Mouse (Mus musculus) C2C12 (cell line): ENCODE data around the gene Cfap61. TPM values are rescaled to one million over a fixed set of nuclear protein-coding genes. Genes with fewer than 3 reads are reported as not detected.

Experiments
- H3K27me3 ChIP-seq: one replicate; pipeline ENCODE4 v1.6.1; 2011; ENCODE audit not compliant: control insufficient read depth, insufficient read depth, insufficient read length
- H3K36me3 ChIP-seq: one replicate; pipeline ENCODE4 v1.6.1; 2011; ENCODE audit not compliant: control insufficient read depth, insufficient read depth
- H3K4me3 ChIP-seq: one replicate; pipeline ENCODE4 v1.5.1; 2011; ENCODE audit warnings: mild to moderate bottlenecking, control low read depth; ENCODE audit not compliant: poor library complexity, insufficient read depth, severe bottlenecking
- H3K79me2 ChIP-seq: one replicate; pipeline ENCODE4 v1.6.1; 2011; ENCODE audit not compliant: control insufficient read depth, insufficient read depth
- H3K79me3 ChIP-seq: one replicate; pipeline ENCODE4 v1.6.1; 2011; ENCODE audit warnings: low read depth, control low read depth
- H3ac ChIP-seq: one replicate; pipeline ENCODE3; 2011; ENCODE audit warnings: low read depth; ENCODE audit not compliant: control insufficient read depth, insufficient read length
- CEBPB ChIP-seq: IDR thresholded peaks from one replicate; pipeline ENCODE4 v1.6.1; 2011; ENCODE audit warnings: low read depth, mild to moderate bottlenecking, control low read depth, moderate library complexity
- CTCF ChIP-seq: IDR thresholded peaks from one replicate; pipeline ENCODE4 v1.5.1; 2011; ENCODE audit not compliant: control insufficient read depth, insufficient read depth, insufficient read length
- FOSL1 ChIP-seq: IDR thresholded peaks from one replicate; pipeline ENCODE4 v1.8.0; 2011; ENCODE audit warnings: mild to moderate bottlenecking, low read length; ENCODE audit not compliant: poor library complexity, insufficient read depth, severe bottlenecking
- MAX ChIP-seq: IDR thresholded peaks from one replicate; pipeline ENCODE4 v1.6.1; 2011; ENCODE audit warnings: mild to moderate bottlenecking, control low read depth
- MYOD1 ChIP-seq: IDR thresholded peaks from one replicate; pipeline ENCODE4 v1.6.1; 2011; ENCODE audit warnings: low read depth; ENCODE audit not compliant: control insufficient read depth, insufficient read length
- MYOG ChIP-seq: IDR thresholded peaks from one replicate; pipeline ENCODE4 v1.6.1; 2011; ENCODE audit not compliant: control insufficient read depth, insufficient read length; ENCODE audit errors: extremely low read depth
- USF1 ChIP-seq: IDR thresholded peaks from one replicate; pipeline ENCODE4 v1.6.1; 2011; ENCODE audit warnings: low read depth, mild to moderate bottlenecking, control low read depth, moderate library complexity
- polyA plus RNA-seq: library from polyadenylated mRNA; unstranded; fragments of >200 nt; fragmentation: generic; extraction: Trizol; gene quantifications from one replicate; pipeline ENCODE4 v1.2.1, GENCODE M21; 2012; ENCODE audit warnings: missing spikeins

The Cfap61 gene
- polyA plus RNA-seq, 1 experiment = 0.06 TPM

DNA sequence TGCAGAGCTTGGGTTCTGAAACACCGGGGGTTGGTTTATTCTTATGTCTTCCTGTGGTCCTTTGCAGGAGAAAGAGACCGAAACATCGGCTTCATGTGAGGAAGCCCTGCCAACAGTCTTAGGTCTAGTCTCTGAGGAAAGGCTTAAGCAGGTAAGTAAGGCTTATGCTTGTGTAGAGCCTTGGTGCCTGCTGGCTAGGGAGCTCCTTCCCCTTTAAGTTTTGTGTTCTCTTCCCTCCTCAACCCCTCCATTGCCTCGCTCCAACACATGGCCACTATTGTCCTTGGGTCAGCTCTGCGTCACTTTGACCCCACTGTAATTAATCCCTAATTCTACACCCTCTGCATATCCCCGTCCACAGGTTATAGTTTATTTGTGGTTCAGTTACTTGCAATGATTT is 74.2 kb downstream of the Cfap61 start:
- Histone ChIP-seq H3K27me3 (no peaks in the 10 kb centered on the region), H3K36me3 (no peaks in the 10 kb centered on the region)
- no peak for TF ChIP-seq CTCF
- TF ChIP-seq MAX = no peak
- TF ChIP-seq FOSL1 = no peak
- TF ChIP-seq MYOG = no peak
- no peak for TF ChIP-seq USF1
- no peak for TF ChIP-seq MYOD1
- no peak for TF ChIP-seq CEBPB

DNA sequence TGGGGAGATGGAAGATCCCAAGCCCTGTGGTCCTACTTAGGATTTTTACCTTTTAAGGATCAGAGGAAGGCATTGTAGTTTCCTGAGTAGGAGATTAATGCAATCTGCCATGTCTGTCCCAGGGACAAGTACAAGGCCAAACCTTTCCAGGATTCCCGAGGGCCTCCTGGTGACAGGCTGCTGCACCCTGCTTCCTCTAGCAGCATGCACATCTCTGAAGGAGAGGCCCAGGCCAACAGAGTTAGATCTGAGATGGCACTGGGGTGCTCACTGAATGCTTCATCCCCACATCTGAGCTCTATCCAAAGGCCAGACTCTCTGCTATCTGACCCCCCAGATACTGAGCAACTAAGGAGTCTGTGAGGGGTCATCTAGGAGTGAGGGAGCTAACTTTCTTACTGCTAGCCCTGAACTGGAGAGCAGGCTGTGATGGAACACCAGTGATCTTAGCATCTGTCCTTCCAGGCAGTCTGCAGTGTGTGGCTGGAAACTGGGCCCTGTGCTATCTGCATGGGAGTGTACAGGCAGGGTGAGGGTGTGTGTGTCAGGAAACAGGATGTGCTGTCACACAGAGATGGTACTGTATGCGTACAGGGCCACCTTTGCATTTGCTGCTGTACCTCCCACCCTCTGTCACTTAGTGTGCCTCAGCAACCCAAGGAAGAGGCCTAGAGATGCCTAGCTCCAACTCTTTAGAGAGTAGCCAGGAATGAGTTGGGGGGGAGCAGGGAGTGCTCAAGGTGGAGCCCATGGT is 75.2 kb downstream of the Cfap61 start:
- Histone ChIP-seq H3K36me3 (no peaks in the 10 kb centered on the region), H3K27me3 (no peaks in the 10 kb centered on the region), H3K79me3 (no peaks in the 10 kb centered on the region), H3K79me2 (no peaks in the 10 kb centered on the region), H3ac (no peak overlapping the region), H3K4me3 (no peak overlapping the region)
- no peak for TF ChIP-seq CEBPB
- TF ChIP-seq CTCF = no peak
- no peak for TF ChIP-seq USF1
- TF ChIP-seq MYOG = no peak
- TF ChIP-seq FOSL1 = no peak

More for the DNA sequence above, 74.2 kb downstream of the Cfap61 start:
- no peaks in the 10 kb centered on the region for H3K79me2 ChIP-seq
- no peak overlapping the region for H3ac ChIP-seq
- no peak overlapping the region for H3K4me3 ChIP-seq
- no peaks in the 10 kb centered on the region for H3K79me3 ChIP-seq

DNA sequence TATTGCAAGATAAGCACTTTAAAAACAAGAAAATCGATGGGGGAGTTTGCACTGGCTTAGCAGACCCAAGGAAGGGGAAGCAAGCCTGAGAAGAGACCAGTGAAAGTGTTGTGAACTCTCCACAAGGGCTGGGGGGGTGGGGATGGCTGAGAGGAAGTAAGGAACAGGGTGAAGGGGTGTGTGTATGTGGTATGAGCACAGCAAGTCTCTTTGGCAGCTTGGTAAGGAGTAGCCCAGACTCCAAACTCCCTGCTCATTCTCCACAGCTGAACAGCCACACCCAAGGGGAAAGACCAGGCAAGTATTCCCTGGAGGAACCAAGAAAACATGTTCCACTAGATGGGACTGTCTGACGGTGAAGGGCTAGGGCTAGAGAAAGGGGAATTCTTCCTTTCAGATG is 76.2 kb downstream of the Cfap61 start:
- H3K27me3 ChIP-seq = peaks cover 2% of the 10 kb centered on the region
- no peaks in the 10 kb centered on the region for H3K36me3 ChIP-seq
- H3K79me3 ChIP-seq = no peaks in the 10 kb centered on the region
- no peak overlapping the region for H3K4me3 ChIP-seq
- no peaks in the 10 kb centered on the region for H3K79me2 ChIP-seq
- TF ChIP-seq MYOD1 (no peak), MAX (no peak), USF1 (no peak), FOSL1 (no peak), CTCF (no peak), CEBPB (no peak), MYOG (no peak)
- H3ac ChIP-seq = no peak overlapping the region

DNA sequence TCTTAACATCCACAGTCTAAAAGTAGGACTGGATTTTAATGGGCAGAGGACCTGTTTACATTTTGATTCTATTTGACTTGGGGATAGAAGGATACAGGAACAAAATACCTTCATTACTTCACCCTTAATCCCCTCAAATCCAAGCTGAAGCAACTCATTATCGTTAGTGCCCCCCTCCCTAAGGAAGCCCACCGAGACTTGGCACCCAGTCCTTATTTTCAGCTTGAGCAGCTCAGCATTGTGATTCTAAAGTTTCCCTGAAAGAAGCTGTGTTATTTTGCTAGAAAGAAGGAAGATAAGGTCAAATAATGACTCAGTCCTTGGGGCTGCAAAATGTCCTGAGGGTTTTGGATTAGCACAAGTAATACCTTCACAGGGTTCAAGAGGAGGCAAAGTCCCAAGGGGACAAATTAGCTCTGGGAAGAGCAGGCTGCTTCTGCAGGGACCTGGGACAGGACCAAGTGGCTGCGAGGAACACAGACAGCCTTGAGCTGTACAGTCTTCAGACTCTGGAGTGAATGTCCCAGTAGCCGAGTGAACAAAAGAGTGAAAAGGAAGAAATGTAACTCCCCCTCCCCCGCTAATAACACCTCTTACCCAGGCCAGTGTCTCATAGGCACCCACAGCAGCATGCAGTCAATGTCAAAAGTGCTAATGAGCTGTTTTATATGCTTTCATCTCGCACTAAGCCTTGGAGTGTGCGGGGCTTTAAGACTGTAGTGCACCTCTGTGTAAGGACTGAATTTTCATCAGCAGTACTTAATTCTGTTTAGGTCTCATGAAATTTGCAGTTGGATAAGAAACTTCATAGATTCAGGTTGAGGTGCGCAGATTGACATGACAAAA is 81.0 kb downstream of the Cfap61 start:
- Histone ChIP-seq H3K27me3 (peaks cover 4% of the 10 kb centered on the region), H3ac (no peak overlapping the region), H3K79me2 (no peaks in the 10 kb centered on the region), H3K36me3 (no peaks in the 10 kb centered on the region), H3K4me3 (no peak overlapping the region), H3K79me3 (no peaks in the 10 kb centered on the region)
- TF ChIP-seq CTCF (no peak), MYOG (no peak)

DNA sequence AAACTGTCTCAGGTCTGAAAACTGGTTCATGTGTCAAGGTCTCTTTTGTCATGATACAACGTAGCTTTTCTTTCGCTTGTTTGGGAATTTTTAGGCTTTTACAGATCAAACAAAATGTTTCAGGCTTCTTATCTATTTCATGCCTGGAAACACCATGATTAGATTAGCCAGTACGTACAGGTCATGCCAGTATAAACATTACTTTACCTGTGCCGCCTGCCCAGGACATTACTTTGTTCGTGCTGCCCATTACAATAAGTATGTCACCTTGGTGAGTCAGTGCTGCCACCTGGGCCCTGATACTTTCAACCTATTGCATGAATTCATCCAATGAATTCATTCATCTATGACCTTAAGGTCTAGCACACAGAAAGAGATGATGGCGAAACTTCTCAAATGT is 88.3 kb downstream of the Cfap61 start:
- Histone ChIP-seq H3ac (no peak overlapping the region), H3K36me3 (no peaks in the 10 kb centered on the region), H3K79me2 (no peaks in the 10 kb centered on the region), H3K4me3 (no peak overlapping the region), H3K27me3 (no peaks in the 10 kb centered on the region), H3K79me3 (no peaks in the 10 kb centered on the region)
- TF ChIP-seq MYOD1 (no peak), CTCF (no peak), MYOG (no peak), MAX (no peak), CEBPB (no peak), FOSL1 (no peak), USF1 (no peak)

DNA sequence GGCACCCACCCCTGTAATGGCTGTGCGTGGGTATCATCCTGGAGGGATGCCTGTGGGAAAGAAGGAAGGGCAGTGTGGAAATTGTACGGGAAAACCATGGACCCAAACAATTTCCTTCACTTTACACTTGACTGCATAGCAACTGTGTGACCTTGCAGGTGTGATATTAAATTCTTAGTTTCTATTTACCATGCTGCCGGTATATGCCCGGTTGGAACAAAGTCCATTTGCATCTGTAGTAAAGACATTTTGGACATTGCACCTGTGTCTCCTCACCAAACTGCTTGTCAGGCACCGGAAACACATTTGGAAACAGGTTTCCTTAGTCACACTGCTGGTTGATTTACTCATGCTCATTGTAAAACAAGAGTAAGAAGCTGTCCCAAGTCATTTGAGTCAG is 109.1 kb downstream of the Cfap61 start:
- Histone ChIP-seq H3K36me3 (no peaks in the 10 kb centered on the region), H3K79me2 (no peaks in the 10 kb centered on the region), H3K27me3 (no peaks in the 10 kb centered on the region), H3K79me3 (no peaks in the 10 kb centered on the region), H3K4me3 (no peak overlapping the region), H3ac (no peak overlapping the region)
- TF ChIP-seq MAX (no peak), FOSL1 (no peak), CTCF (no peak), USF1 (no peak), MYOG (no peak), CEBPB (no peak), MYOD1 (no peak)
